Mouse (Mus musculus): Measurements from ENCODE around the gene Cdh13. TPM values are rescaled to one million over a fixed set of nuclear protein-coding genes. Genes with fewer than 3 reads are reported as not detected.

Gene Cdh13
- polyA plus RNA-seq, 1 experiment from 2014 or later: 1.5 TPM

GRCm38 (mm10) chr8:119004821-119005220 is 721.3 kb downstream of the Cdh13 start:
- no peak overlapping the region for H3K4me2 ChIP-seq
- no peaks in the 10 kb centered on the region for H3K36me3 ChIP-seq
- no peak for ATAC-seq
- peaks cover 13% of the 10 kb centered on the region; the same call in 1 of the 2 replicates for H3K9me3 ChIP-seq (replicated peaks)
- WGBS (ENCODE audit: insufficient replicate concordance): 69% methylated on average over 5 of the region's 5 CpGs
- no peaks in the 10 kb centered on the region for H3K4me1 ChIP-seq
- H3K4me3 ChIP-seq: no peak overlapping the region
- no peak overlapping the region for H3K9ac ChIP-seq
- H3K27ac ChIP-seq: no peak overlapping the region
- H3K27me3 ChIP-seq (replicated peaks): no peaks in the 10 kb centered on the region

GRCm38 (mm10) chr8:119018675-119019074 is 735.1 kb downstream of the Cdh13 start:
- Histone ChIP-seq H3K36me3 (no peaks in the 10 kb centered on the region), H3K4me2 (no peak overlapping the region), H3K27ac (no peak overlapping the region), H3K9ac (no peak overlapping the region), H3K4me1 (no peaks in the 10 kb centered on the region), H3K27me3 (replicated peaks) (no peaks in the 10 kb centered on the region), H3K9me3 (replicated peaks) (peaks cover 18% of the 10 kb centered on the region; the same call in 1 of the 2 replicates), H3K4me3 (no peak overlapping the region)
- WGBS (ENCODE audit: insufficient replicate concordance): 63% methylated on average over 6 of the region's 6 CpGs
- no peak for ATAC-seq

- no peak for ATAC-seq
- H3K4me1 ChIP-seq: no peaks in the 10 kb centered on the region
- no peak overlapping the region for H3K27ac ChIP-seq
Measured at GRCm38 (mm10) chr8:119020781-119021180, 737.2 kb downstream of the Cdh13 start.

GRCm38 (mm10) chr8:119021478-119021877 is 737.9 kb downstream of the Cdh13 start:
- no peak overlapping the region for H3K4me3 ChIP-seq
- 77% methylated on average over 11 of the region's 11 CpGs for WGBS (ENCODE audit: insufficient replicate concordance)
- ATAC-seq: no peak
- H3K36me3 ChIP-seq: no peaks in the 10 kb centered on the region
- peaks cover 11% of the 10 kb centered on the region; the same call in 1 of the 2 replicates for H3K9me3 ChIP-seq (replicated peaks)
- H3K4me2 ChIP-seq: no peak overlapping the region
- H3K9ac ChIP-seq: no peak overlapping the region
- no peaks in the 10 kb centered on the region for H3K27me3 ChIP-seq (replicated peaks)
- H3K27ac ChIP-seq: no peak overlapping the region
- H3K4me1 ChIP-seq: no peaks in the 10 kb centered on the region

More at GRCm38 (mm10) chr8:119020781-119021180, 737.2 kb downstream of the Cdh13 start:
- Histone ChIP-seq H3K9me3 (replicated peaks) (peaks cover 11% of the 10 kb centered on the region; the same call in 1 of the 2 replicates), H3K9ac (no peak overlapping the region), H3K4me2 (no peak overlapping the region), H3K27me3 (replicated peaks) (no peaks in the 10 kb centered on the region), H3K36me3 (no peaks in the 10 kb centered on the region), H3K4me3 (no peak overlapping the region)
- 67% methylated on average over 11 of the region's 11 CpGs for WGBS (ENCODE audit: insufficient replicate concordance)

GRCm38 (mm10) chr8:119022301-119022870 is 738.9 kb downstream of the Cdh13 start:
- Histone ChIP-seq H3K4me2 (no peak overlapping the region), H3K36me3 (no peaks in the 10 kb centered on the region), H3K27ac (no peak overlapping the region), H3K9ac (no peak overlapping the region), H3K4me3 (no peak overlapping the region), H3K4me1 (no peaks in the 10 kb centered on the region), H3K27me3 (replicated peaks) (no peaks in the 10 kb centered on the region), H3K9me3 (replicated peaks) (peaks cover 15% of the 10 kb centered on the region; the same call in 1 of the 2 replicates)
- ATAC-seq: no peak; the same call in 1 of the 2 replicates
- 53% methylated on average over 9 of the region's 9 CpGs for WGBS (ENCODE audit: insufficient replicate concordance)

- no peaks in the 10 kb centered on the region for H3K36me3 ChIP-seq
- H3K4me3 ChIP-seq: no peak overlapping the region
- WGBS (ENCODE audit: insufficient replicate concordance): 79% methylated on average over 11 of the region's 11 CpGs
- peaks cover 43% of the 10 kb centered on the region for H3K9me3 ChIP-seq (replicated peaks)
- ATAC-seq: no peak
- no peak overlapping the region for H3K4me2 ChIP-seq
- H3K4me1 ChIP-seq: no peaks in the 10 kb centered on the region
- no peak overlapping the region for H3K9ac ChIP-seq
- H3K27me3 ChIP-seq (replicated peaks): no peaks in the 10 kb centered on the region
- no peak overlapping the region for H3K27ac ChIP-seq
Measured at GRCm38 (mm10) chr8:119033398-119033797, 749.9 kb downstream of the Cdh13 start.

GRCm38 (mm10) chr8:119034037-119034436 is 750.5 kb downstream of the Cdh13 start:
- H3K27me3 ChIP-seq (replicated peaks): no peaks in the 10 kb centered on the region
- no peak overlapping the region for H3K9ac ChIP-seq
- no peak for ATAC-seq
- WGBS (ENCODE audit: insufficient replicate concordance): 67% methylated on average over 3 of the region's 3 CpGs
- H3K4me2 ChIP-seq: no peak overlapping the region
- H3K36me3 ChIP-seq: no peaks in the 10 kb centered on the region
- no peak overlapping the region for H3K4me3 ChIP-seq
- H3K27ac ChIP-seq: no peak overlapping the region
- no peaks in the 10 kb centered on the region for H3K4me1 ChIP-seq
- H3K9me3 ChIP-seq (replicated peaks): peaks cover 41% of the 10 kb centered on the region

GRCm38 (mm10) chr8:119035126-119035525 is 751.6 kb downstream of the Cdh13 start:
- 64% methylated on average over 7 of the region's 7 CpGs for WGBS (ENCODE audit: insufficient replicate concordance)
- no peaks in the 10 kb centered on the region for H3K36me3 ChIP-seq
- H3K9me3 ChIP-seq (replicated peaks): peaks cover 38% of the 10 kb centered on the region
- H3K9ac ChIP-seq: no peak overlapping the region
- H3K27ac ChIP-seq: no peak overlapping the region
- ATAC-seq: no peak
- H3K4me2 ChIP-seq: no peak overlapping the region
- H3K27me3 ChIP-seq (replicated peaks): no peaks in the 10 kb centered on the region
- no peaks in the 10 kb centered on the region for H3K4me1 ChIP-seq
- H3K4me3 ChIP-seq: no peak overlapping the region

GRCm38 (mm10) chr8:119037571-119037970 is 754.0 kb downstream of the Cdh13 start:
- Histone ChIP-seq H3K27me3 (replicated peaks) (no peaks in the 10 kb centered on the region), H3K9ac (no peak overlapping the region), H3K36me3 (no peaks in the 10 kb centered on the region), H3K4me2 (no peak overlapping the region), H3K4me1 (no peaks in the 10 kb centered on the region), H3K4me3 (no peak overlapping the region), H3K27ac (no peak overlapping the region), H3K9me3 (replicated peaks) (peaks cover 36% of the 10 kb centered on the region)
- WGBS (ENCODE audit: insufficient replicate concordance): 81% methylated on average over 11 of the region's 11 CpGs
- no peak for ATAC-seq

- ATAC-seq: no peak
- 48% methylated on average over 2 of the region's 2 CpGs for WGBS (ENCODE audit: insufficient replicate concordance)
- no peaks in the 10 kb centered on the region for H3K36me3 ChIP-seq
- peaks cover 38% of the 10 kb centered on the region for H3K9me3 ChIP-seq (replicated peaks)
- no peaks in the 10 kb centered on the region for H3K27me3 ChIP-seq (replicated peaks)
- no peaks in the 10 kb centered on the region for H3K4me1 ChIP-seq
- no peak overlapping the region for H3K4me2 ChIP-seq
- no peak overlapping the region for H3K9ac ChIP-seq
- H3K4me3 ChIP-seq: no peak overlapping the region
- H3K27ac ChIP-seq: no peak overlapping the region
Measured at GRCm38 (mm10) chr8:119039358-119039757, 755.8 kb downstream of the Cdh13 start.

GRCm38 (mm10) chr8:119057876-119058275 is 774.3 kb downstream of the Cdh13 start:
- Histone ChIP-seq H3K9ac (no peak overlapping the region), H3K9me3 (replicated peaks) (0 out of 2 replicates have a peak, but pooled peaks cover 22% of the 10 kb centered on the region), H3K36me3 (no peaks in the 10 kb centered on the region), H3K27ac (no peak overlapping the region), H3K4me2 (no peak overlapping the region), H3K4me1 (no peaks in the 10 kb centered on the region), H3K4me3 (no peak overlapping the region), H3K27me3 (replicated peaks) (no peaks in the 10 kb centered on the region)
- 62% methylated on average over 5 of the region's 5 CpGs for WGBS (ENCODE audit: insufficient replicate concordance)
- ATAC-seq: no peak

GRCm38 (mm10) chr8:119061671-119062070 is 778.1 kb downstream of the Cdh13 start:
- H3K4me2 ChIP-seq: no peak overlapping the region
- H3K27ac ChIP-seq: no peak overlapping the region
- WGBS (ENCODE audit: insufficient replicate concordance): 72% methylated on average over 12 of the region's 12 CpGs
- ATAC-seq: no peak
- H3K4me3 ChIP-seq: no peak overlapping the region
- 0 out of 2 replicates have a peak, but pooled peaks cover 13% of the 10 kb centered on the region for H3K9me3 ChIP-seq (replicated peaks)
- no peaks in the 10 kb centered on the region for H3K27me3 ChIP-seq (replicated peaks)
- H3K9ac ChIP-seq: no peak overlapping the region
- no peaks in the 10 kb centered on the region for H3K4me1 ChIP-seq
- no peaks in the 10 kb centered on the region for H3K36me3 ChIP-seq

GRCm38 (mm10) chr8:119064523-119064922 is 781.0 kb downstream of the Cdh13 start:
- H3K9ac ChIP-seq: no peak overlapping the region
- H3K4me1 ChIP-seq: no peaks in the 10 kb centered on the region
- no peaks in the 10 kb centered on the region for H3K27me3 ChIP-seq (replicated peaks)
- 15% methylated on average over 11 of the region's 11 CpGs for WGBS (ENCODE audit: insufficient replicate concordance)
- no peaks in the 10 kb centered on the region for H3K36me3 ChIP-seq
- ATAC-seq: no peak
- H3K27ac ChIP-seq: no peak overlapping the region
- H3K4me2 ChIP-seq: no peak overlapping the region
- H3K9me3 ChIP-seq (replicated peaks): 0 out of 2 replicates have a peak, but pooled peaks cover 4% of the 10 kb centered on the region
- no peak overlapping the region for H3K4me3 ChIP-seq

All from liver, embryonic 12.5 days (tissue).